Mouse (Mus musculus) forebrain, embryonic 16.5 days (tissue): ENCODE measurements around the gene Fam234a. TPM values are rescaled to one million over a fixed set of nuclear protein-coding genes. Genes with fewer than 3 reads are reported as not detected.

Source experiments
- ATAC-seq: fragments of 200-750 bp; cut with Nextera tagmentation; 2 replicates; pipeline ENCODE4 v1.8.0; 2017; ENCODE audit warnings: mild to moderate bottlenecking, moderate library complexity
- H3K27ac ChIP-seq: fragments of 300-500 bp; sonication (generic); 2 replicates; pipeline ENCODE4 v1.5.1; 2014; ENCODE audit warnings: low read length, control low read depth
- H3K27me3 ChIP-seq: fragments of 300-500 bp; sonication (generic); replicated peaks from 2 replicates; pipeline ENCODE4 v1.6.1; 2014; ENCODE audit warnings: low read length; ENCODE audit not compliant: control insufficient read depth, insufficient read depth
- H3K36me3 ChIP-seq: fragments of 300-500 bp; sonication (generic); 2 replicates; pipeline ENCODE4 v1.6.1; 2014; ENCODE audit not compliant: control insufficient read depth, insufficient read depth
- H3K4me1 ChIP-seq: fragments of 300-500 bp; sonication (generic); replicated peaks from 2 replicates; pipeline ENCODE4 v1.6.1; 2014; ENCODE audit warnings: low read length; ENCODE audit not compliant: control insufficient read depth, insufficient read depth
- H3K4me2 ChIP-seq: fragments of 300-500 bp; sonication (generic); 2 replicates; pipeline ENCODE4 v1.6.1; 2014; ENCODE audit warnings: mild to moderate bottlenecking, low read length, control low read depth
- H3K4me3 ChIP-seq: fragments of 300-500 bp; sonication (generic); replicated peaks from 2 replicates; pipeline ENCODE4 v1.5.1; 2014; ENCODE audit warnings: mild to moderate bottlenecking, low read length, control low read depth
- H3K9ac ChIP-seq: fragments of 300-500 bp; sonication (generic); replicated peaks from 2 replicates; pipeline ENCODE4 v1.6.1; 2014; ENCODE audit warnings: low read depth, low read length, control low read depth
- H3K9me3 ChIP-seq: fragments of 300-500 bp; sonication (generic); 2 replicates; pipeline ENCODE4 v1.6.1; 2016; ENCODE audit warnings: low read length; ENCODE audit not compliant: control insufficient read depth
- WGBS: fragments of 180-500 bp; shearing (Covaris S2); extraction: QIAGEN DNeasy Blood & Tissue Kit; methylation state at CpG from one replicate; pipeline ENCODE4 v1.1.7; 2014; 5-methylcytosine and 5-hydroxymethylcytosine counted together
- polyA plus RNA-seq: library from polyadenylated mRNA; unstranded; fragments of >200 nt; fragmentation: Nextera tagmentation; extraction: Ambion mirVana; gene quantifications from 2 replicates; pipeline ENCODE4 v1.2.1, GENCODE M21; 2015

Fam234a gene
- polyA plus RNA-seq, 1 experiment from 2014 or later, result 25.5 TPM

- Histone ChIP-seq H3K4me2 (no peak overlapping the region), H3K27me3 (no peaks in the 10 kb centered on the region), H3K27ac (no peak overlapping the region), H3K36me3 (peaks cover 34% of the 10 kb centered on the region), H3K9ac (no peak overlapping the region), H3K4me3 (no peak overlapping the region), H3K9me3 (no peaks in the 10 kb centered on the region), H3K4me1 (no peaks in the 10 kb centered on the region)
- WGBS, result 86% methylated on average over 4 of the region's 4 CpGs
- ATAC-seq, result no peak
Observed at GRCm38 (mm10) chr17:26261826-26262225, 17.8 kb upstream of the Fam234a start.

DNA sequence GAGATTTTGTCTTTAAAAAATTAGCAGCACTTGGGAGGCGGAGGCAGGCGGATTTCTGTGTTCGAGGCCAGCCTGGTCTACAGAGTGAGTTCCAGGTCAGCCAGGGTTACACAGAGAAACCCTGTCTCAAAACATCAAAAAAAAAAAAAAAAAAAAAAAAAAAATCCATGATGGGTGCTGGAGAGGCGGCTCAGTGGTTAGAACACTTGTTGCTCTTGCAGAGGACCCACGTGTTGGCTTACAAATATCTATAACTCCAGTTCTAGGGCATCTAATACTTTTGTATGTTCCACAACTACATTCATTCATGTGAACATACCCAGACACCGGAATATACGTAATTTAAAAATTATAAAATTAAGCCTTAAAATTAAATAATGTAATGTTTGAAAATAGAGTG lies 11.3 kb upstream of the Fam234a start:
- H3K4me3 ChIP-seq, result no peak overlapping the region
- 97% methylated on average over 7 of the region's 7 CpGs for WGBS

GRCm38 (mm10) chr17:26253399-26253798 lies 9.4 kb upstream of the Fam234a start:
- peaks cover 13% of the 10 kb centered on the region for H3K4me1 ChIP-seq
- ATAC-seq, result no peak; the same call in 1 of the 2 replicates
- H3K4me3 ChIP-seq, result peak overlapping the region; percentile 90
- no peaks in the 10 kb centered on the region for H3K27me3 ChIP-seq
- peak overlapping the region; percentile 67 for H3K4me2 ChIP-seq
- WGBS, result under 1% methylated on average over 24 of the region's 24 CpGs
- H3K36me3 ChIP-seq, result peaks cover 16% of the 10 kb centered on the region
- no peaks in the 10 kb centered on the region for H3K9me3 ChIP-seq
- peak overlapping the region; percentile 94 for H3K9ac ChIP-seq
- H3K27ac ChIP-seq, result peak overlapping the region; percentile 98

More for the DNA sequence above, 11.3 kb upstream of the Fam234a start:
- no peak overlapping the region for H3K27ac ChIP-seq
- peaks cover 20% of the 10 kb centered on the region for H3K36me3 ChIP-seq
- no peaks in the 10 kb centered on the region for H3K9me3 ChIP-seq
- H3K4me1 ChIP-seq, result peaks cover 13% of the 10 kb centered on the region
- no peak overlapping the region for H3K4me2 ChIP-seq
- H3K9ac ChIP-seq, result no peak overlapping the region
- no peak for ATAC-seq
- H3K27me3 ChIP-seq, result no peaks in the 10 kb centered on the region

DNA sequence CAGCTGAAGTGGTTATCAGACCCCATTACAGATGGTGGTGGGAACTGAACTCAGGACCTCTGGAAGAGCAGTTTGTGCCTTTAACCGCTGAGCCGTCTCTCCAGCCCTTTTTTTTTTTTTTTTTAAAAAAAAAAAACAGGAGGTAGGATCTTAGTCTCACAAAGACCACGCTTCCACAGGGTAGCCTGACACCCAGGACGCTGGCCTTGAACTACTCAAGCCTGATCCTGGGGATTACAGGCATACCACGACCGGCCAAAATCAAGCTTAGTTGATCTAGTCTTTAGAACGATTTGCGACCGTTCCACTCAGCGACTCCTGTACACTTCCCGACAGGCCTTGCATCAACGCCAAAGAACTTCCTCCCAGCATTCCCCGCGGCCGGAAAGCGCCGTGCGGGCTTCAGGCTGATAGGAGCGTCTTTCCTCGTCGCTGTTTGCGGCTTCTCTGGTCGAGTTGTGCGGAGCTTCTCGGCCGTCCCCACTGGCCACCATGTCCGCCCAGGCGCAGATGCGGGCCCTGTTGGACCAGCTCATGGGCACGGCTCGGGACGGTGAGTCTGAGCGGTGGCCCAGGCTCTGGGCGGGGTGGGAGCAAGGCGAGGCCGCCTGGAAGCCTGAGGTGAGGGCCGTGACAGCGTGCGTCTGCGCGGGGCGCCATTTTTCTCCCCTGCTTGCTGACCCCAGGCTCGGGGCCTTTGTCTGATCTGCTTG lies 8.7 kb upstream of the Fam234a start, which contains the start of gene Luc7l:
Gene Luc7l (plus strand): TSS at position 358 of the 713 bp plus-strand sequence.
- Histone ChIP-seq H3K27me3 (no peaks in the 10 kb centered on the region), H3K4me2 (peak within 1 kb of the TSS; percentile 67), H3K9ac (peak within 1 kb of the TSS; percentile 94), H3K9me3 (no peaks in the 10 kb centered on the region), H3K27ac (peak within 1 kb of the TSS; percentile 98), H3K4me3 (peak within 1 kb of the TSS; percentile 90), H3K4me1 (peaks cover 13% of the 10 kb centered on the region), H3K36me3 (peaks cover 11% of the 10 kb centered on the region; the same call in 1 of the 2 replicates)
- under 1% methylated on average over 43 of the region's 43 CpGs for WGBS
- peak; percentile 98 for ATAC-seq

GRCm38 (mm10) chr17:26251886-26252538 lies 8.0 kb upstream of the Fam234a start:
- H3K27me3 ChIP-seq, result no peaks in the 10 kb centered on the region
- H3K9ac ChIP-seq, result peak overlapping the region; percentile 94; the same call in 1 of the 2 replicates
- ATAC-seq, result no peak
- peaks cover 7% of the 10 kb centered on the region; the same call in 1 of the 2 replicates for H3K36me3 ChIP-seq
- peak overlapping the region; percentile 98; the same call in 1 of the 2 replicates for H3K27ac ChIP-seq
- H3K4me2 ChIP-seq, result peak overlapping the region; percentile 67
- H3K4me1 ChIP-seq, result peaks cover 13% of the 10 kb centered on the region
- 52% methylated on average over 4 of the region's 4 CpGs for WGBS
- H3K9me3 ChIP-seq, result no peaks in the 10 kb centered on the region
- peak overlapping the region; percentile 90 for H3K4me3 ChIP-seq

DNA sequence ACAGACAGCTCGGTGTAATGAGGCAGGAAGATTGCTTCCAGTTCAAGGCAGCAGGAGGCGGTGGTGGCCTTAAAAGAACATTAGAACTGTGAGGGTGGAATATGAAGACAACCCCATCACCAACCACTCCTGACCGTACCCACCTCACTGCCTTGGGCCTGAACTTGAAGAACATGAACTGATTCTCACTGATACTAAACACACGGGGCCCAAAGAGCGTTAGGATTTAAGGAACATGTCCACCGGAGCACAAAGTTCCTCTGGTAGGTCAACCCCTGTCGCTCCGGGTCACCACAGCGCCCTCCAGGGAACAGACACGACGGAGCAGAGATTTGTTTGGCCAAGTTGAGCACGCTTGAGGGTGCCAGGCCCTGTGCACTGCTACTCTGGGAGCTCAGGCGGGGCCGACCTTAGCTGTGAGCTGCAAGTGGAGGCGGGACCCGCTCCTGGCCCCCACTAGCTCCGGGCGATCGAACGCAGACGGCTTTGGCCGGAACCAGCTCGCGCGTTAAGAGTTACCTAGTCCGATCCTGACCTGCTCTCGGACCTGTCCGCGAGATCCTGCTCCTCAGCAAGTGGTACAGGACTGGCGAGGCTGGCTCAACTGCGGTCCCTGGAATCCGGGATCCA lies 456 bp downstream of the Fam234a start:
- Histone ChIP-seq H3K9ac (peak overlapping the region; percentile 74), H3K9me3 (no peaks in the 10 kb centered on the region), H3K4me3 (peak overlapping the region; percentile 90), H3K27me3 (no peaks in the 10 kb centered on the region), H3K4me1 (0 out of 2 replicates have a peak, but pooled peaks cover 4% of the 10 kb centered on the region), H3K36me3 (no peaks in the 10 kb centered on the region), H3K4me2 (peak overlapping the region; percentile 68), H3K27ac (peak overlapping the region; percentile 23)
- ATAC-seq, result peak; percentile 81
- WGBS, result under 1% methylated on average over 32 of the region's 32 CpGs

DNA sequence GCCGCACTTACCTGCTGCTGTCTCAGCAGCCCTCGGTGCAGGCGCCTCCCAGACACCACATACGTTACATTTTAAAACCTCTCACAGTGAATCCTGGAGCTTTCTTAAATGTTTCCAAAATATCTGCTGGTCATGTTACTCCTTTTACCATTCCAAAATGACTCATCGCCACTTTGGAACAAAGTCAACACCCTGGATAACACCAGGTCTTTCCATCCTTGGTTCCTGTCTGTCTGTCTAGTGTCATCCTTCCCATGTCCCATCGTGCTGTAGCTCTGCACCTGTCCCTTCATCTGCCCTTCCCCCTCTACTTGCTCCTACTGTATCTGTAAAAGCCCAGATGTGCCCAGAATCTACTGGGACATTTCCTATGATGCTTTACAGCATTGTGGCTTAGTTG lies 3.1 kb downstream of the Fam234a start:
- Histone ChIP-seq H3K4me1 (0 out of 2 replicates have a peak, but pooled peaks cover 4% of the 10 kb centered on the region), H3K4me2 (no peak overlapping the region), H3K9ac (no peak overlapping the region), H3K9me3 (no peaks in the 10 kb centered on the region), H3K27me3 (no peaks in the 10 kb centered on the region), H3K4me3 (no peak overlapping the region), H3K27ac (no peak overlapping the region), H3K36me3 (no peaks in the 10 kb centered on the region)
- ATAC-seq, result no peak
- 82% methylated on average over 6 of the region's 6 CpGs for WGBS

GRCm38 (mm10) chr17:26240120-26240790 lies 3.8 kb downstream of the Fam234a start:
- H3K4me2 ChIP-seq, result no peak overlapping the region
- 0 out of 2 replicates have a peak, but pooled peaks cover 4% of the 10 kb centered on the region for H3K4me1 ChIP-seq
- H3K9me3 ChIP-seq, result no peaks in the 10 kb centered on the region
- no peak overlapping the region for H3K27ac ChIP-seq
- H3K4me3 ChIP-seq, result no peak overlapping the region
- WGBS, result 87% methylated on average over 6 of the region's 6 CpGs
- ATAC-seq, result no peak
- H3K36me3 ChIP-seq, result no peaks in the 10 kb centered on the region
- no peak overlapping the region for H3K9ac ChIP-seq
- H3K27me3 ChIP-seq, result no peaks in the 10 kb centered on the region
